Mouse (Mus musculus) liver, postnatal 0 days (tissue): ENCODE measurements around the gene Mmp10.

Experiments used
- CTCF ChIP-seq: sonication (generic); IDR thresholded peaks from 2 replicates; pipeline ENCODE4 v1.5.1; 2016; ENCODE audit warnings: antibody characterized with exemption, low read depth
- EP300 ChIP-seq: IDR thresholded peaks from 2 replicates; pipeline ENCODE4 v1.6.1; 2016; ENCODE audit warnings: antibody characterized with exemption, low read depth, mild to moderate bottlenecking

GRCm38 (mm10) chr9:7453302-7453701 is 48.9 kb upstream of the Mmp10 start:
- TF ChIP-seq CTCF (no peak), EP300 (no peak)
